Mouse (Mus musculus): ENCODE measurements around the gene Pcsk1n. TPM values are rescaled to one million over a fixed set of nuclear protein-coding genes. Genes with fewer than 3 reads are reported as not detected.

Gene Pcsk1n
- total and polyA plus RNA-seq, 2 experiments from 2014 or later: 85.4 to 434 TPM

- H3K9me3 ChIP-seq (ENCODE audit: low read length): no peaks in the 10 kb centered on the region
- peak within 1 kb of the TSS; percentile 72 for H3K27ac ChIP-seq (ENCODE audit: low read depth, low read length)
- 26% methylated on average over 37 of the region's 37 CpGs for WGBS
- DNase-seq: no peak
- no peaks in the 10 kb centered on the region for H3K4me1 ChIP-seq (ENCODE audit: insufficient read depth)
- no peak for TF ChIP-seq CTCF (IDR thresholded peaks at IDR 0.05; ENCODE audit: low read depth)
- no peaks in the 10 kb centered on the region for H3K36me3 ChIP-seq (ENCODE audit: insufficient read depth)
- peak within 1 kb of the TSS; percentile 53 for H3K9ac ChIP-seq
- peak within 1 kb of the TSS; percentile 57 for H3K4me2 ChIP-seq (ENCODE audit: low read depth)
- H3K27me3 ChIP-seq (ENCODE audit: insufficient read depth, low read length): no peaks in the 10 kb centered on the region
- ATAC-seq: peak; percentile 21
- H3K4me3 ChIP-seq (ENCODE audit: low read depth, low read length): peak within 1 kb of the TSS; percentile 48
Observed at GRCm38 (mm10) chrX:7947108-7947899, 27.7 kb downstream of the Pcsk1n start, which contains the start of gene Hdac6. Gene Hdac6 (minus strand): TSS chrX:7947889.

- H3K4me2 ChIP-seq (ENCODE audit: low read depth): peak overlapping the region; percentile 42
- H3K4me1 ChIP-seq (ENCODE audit: insufficient read depth): no peaks in the 10 kb centered on the region
- no peaks in the 10 kb centered on the region for H3K9me3 ChIP-seq (ENCODE audit: low read length)
- peak; percentile 95 for DNase-seq
- ATAC-seq: peak; percentile 98
- H3K9ac ChIP-seq: peak overlapping the region; percentile 53
- H3K27me3 ChIP-seq (ENCODE audit: insufficient read depth, low read length): no peaks in the 10 kb centered on the region
- peak overlapping the region; percentile 72 for H3K27ac ChIP-seq (ENCODE audit: low read depth, low read length)
- 22% methylated on average over 38 of the region's 38 CpGs for WGBS
- TF ChIP-seq CTCF (IDR thresholded peaks at IDR 0.05; ENCODE audit: low read depth): no peak
- H3K36me3 ChIP-seq (ENCODE audit: insufficient read depth): no peaks in the 10 kb centered on the region
- peak overlapping the region; percentile 48 for H3K4me3 ChIP-seq (ENCODE audit: low read depth, low read length)
Observed at GRCm38 (mm10) chrX:7947900-7948492, 28.4 kb downstream of the Pcsk1n start.

- H3K27ac ChIP-seq (ENCODE audit: low read depth, low read length): no peak overlapping the region
- no peak for ATAC-seq
- no peak for TF ChIP-seq CTCF (IDR thresholded peaks at IDR 0.05; ENCODE audit: low read depth)
- no peaks in the 10 kb centered on the region for H3K9me3 ChIP-seq (ENCODE audit: low read length)
- WGBS: 87% methylated on average over 7 of the region's 7 CpGs
- no peak overlapping the region for H3K9ac ChIP-seq
- DNase-seq: no peak
- no peak overlapping the region for H3K4me3 ChIP-seq (ENCODE audit: low read depth, low read length)
- no peaks in the 10 kb centered on the region for H3K36me3 ChIP-seq (ENCODE audit: insufficient read depth)
- no peak overlapping the region for H3K4me2 ChIP-seq (ENCODE audit: low read depth)
- H3K27me3 ChIP-seq (ENCODE audit: insufficient read depth, low read length): no peaks in the 10 kb centered on the region
- H3K4me1 ChIP-seq (ENCODE audit: insufficient read depth): no peaks in the 10 kb centered on the region
Observed at GRCm38 (mm10) chrX:7950091-7950490, 30.5 kb downstream of the Pcsk1n start.

- H3K4me1 ChIP-seq (ENCODE audit: insufficient read depth): no peaks in the 10 kb centered on the region
- no peak for DNase-seq
- H3K4me2 ChIP-seq (ENCODE audit: low read depth): no peak overlapping the region
- no peaks in the 10 kb centered on the region for H3K9me3 ChIP-seq (ENCODE audit: low read length)
- H3K27ac ChIP-seq (ENCODE audit: low read depth, low read length): no peak overlapping the region
- no peak overlapping the region for H3K9ac ChIP-seq
- H3K27me3 ChIP-seq (ENCODE audit: insufficient read depth, low read length): no peaks in the 10 kb centered on the region
- H3K4me3 ChIP-seq (ENCODE audit: low read depth, low read length): no peak overlapping the region
- TF ChIP-seq CTCF (IDR thresholded peaks at IDR 0.05; ENCODE audit: low read depth): no peak
- 92% methylated on average over 9 of the region's 9 CpGs for WGBS
- no peak for ATAC-seq
- no peaks in the 10 kb centered on the region for H3K36me3 ChIP-seq (ENCODE audit: insufficient read depth)
Observed at GRCm38 (mm10) chrX:7958868-7959267, 39.2 kb downstream of the Pcsk1n start.

GRCm38 (mm10) chrX:7963829-7964626, 44.4 kb downstream of the Pcsk1n start:
- TF ChIP-seq CTCF (IDR thresholded peaks at IDR 0.05; ENCODE audit: low read depth): no peak
- no peak overlapping the region for H3K4me2 ChIP-seq (ENCODE audit: low read depth)
- no peak for ATAC-seq
- no peak overlapping the region for H3K9ac ChIP-seq
- H3K36me3 ChIP-seq (ENCODE audit: insufficient read depth): no peaks in the 10 kb centered on the region
- H3K9me3 ChIP-seq (ENCODE audit: low read length): no peaks in the 10 kb centered on the region
- H3K4me3 ChIP-seq (ENCODE audit: low read depth, low read length): no peak overlapping the region
- H3K4me1 ChIP-seq (ENCODE audit: insufficient read depth): no peaks in the 10 kb centered on the region
- no peak for DNase-seq
- WGBS: 81% methylated on average over 7 of the region's 7 CpGs
- no peak overlapping the region for H3K27ac ChIP-seq (ENCODE audit: low read depth, low read length)
- H3K27me3 ChIP-seq (ENCODE audit: insufficient read depth, low read length): no peaks in the 10 kb centered on the region

- no peak overlapping the region for H3K9ac ChIP-seq
- no peak for TF ChIP-seq CTCF (IDR thresholded peaks at IDR 0.05; ENCODE audit: low read depth)
- no peaks in the 10 kb centered on the region for H3K4me1 ChIP-seq (ENCODE audit: insufficient read depth)
- no peaks in the 10 kb centered on the region for H3K27me3 ChIP-seq (ENCODE audit: insufficient read depth, low read length)
- no peaks in the 10 kb centered on the region for H3K36me3 ChIP-seq (ENCODE audit: insufficient read depth)
- no peak for DNase-seq
- no peak overlapping the region for H3K4me3 ChIP-seq (ENCODE audit: low read depth, low read length)
- 85% methylated on average over 4 of the region's 4 CpGs for WGBS
- no peak overlapping the region for H3K27ac ChIP-seq (ENCODE audit: low read depth, low read length)
- ATAC-seq: no peak
- no peak overlapping the region for H3K4me2 ChIP-seq (ENCODE audit: low read depth)
- no peaks in the 10 kb centered on the region for H3K9me3 ChIP-seq (ENCODE audit: low read length)
Observed at GRCm38 (mm10) chrX:7966161-7966560, 46.5 kb downstream of the Pcsk1n start.

Data from forebrain, postnatal 0 days (tissue).